Mouse (Mus musculus): Measurements from ENCODE around the gene Klf11. TPM values are rescaled to one million over a fixed set of nuclear protein-coding genes. Genes with fewer than 3 reads are reported as not detected.

Gene Klf11
- total RNA-seq (2023): 10 to 100 TPM; 30.6 to 34.4 TPM

DNA sequence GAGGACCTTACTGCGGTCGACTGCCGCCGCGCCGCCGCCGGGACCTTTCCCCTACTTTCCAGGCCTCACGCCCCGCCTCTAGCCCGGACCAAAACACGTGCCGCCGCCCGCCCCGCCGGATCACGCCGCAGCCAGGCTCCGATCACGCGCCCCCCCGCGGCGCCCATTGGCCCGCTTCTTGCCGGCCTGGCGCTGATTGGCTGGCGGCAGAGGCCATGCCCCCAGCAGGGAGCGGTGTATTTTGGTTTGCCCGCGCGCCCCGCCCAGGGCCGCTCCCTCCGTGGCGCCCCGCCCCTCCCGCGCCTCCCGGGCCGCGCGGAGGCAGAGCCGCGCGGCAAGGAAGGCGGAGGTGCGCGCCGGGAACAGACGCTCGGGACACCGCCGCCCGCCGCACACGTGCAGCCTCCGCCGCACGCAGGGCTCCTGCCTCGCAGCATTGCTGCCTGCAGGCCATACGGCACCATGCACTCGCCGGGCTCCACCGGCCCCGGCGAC lies at the start of gene Klf11:
Gene Klf11 (plus strand): TSS at position 212 of the 495 bp plus-strand sequence.

DNA sequence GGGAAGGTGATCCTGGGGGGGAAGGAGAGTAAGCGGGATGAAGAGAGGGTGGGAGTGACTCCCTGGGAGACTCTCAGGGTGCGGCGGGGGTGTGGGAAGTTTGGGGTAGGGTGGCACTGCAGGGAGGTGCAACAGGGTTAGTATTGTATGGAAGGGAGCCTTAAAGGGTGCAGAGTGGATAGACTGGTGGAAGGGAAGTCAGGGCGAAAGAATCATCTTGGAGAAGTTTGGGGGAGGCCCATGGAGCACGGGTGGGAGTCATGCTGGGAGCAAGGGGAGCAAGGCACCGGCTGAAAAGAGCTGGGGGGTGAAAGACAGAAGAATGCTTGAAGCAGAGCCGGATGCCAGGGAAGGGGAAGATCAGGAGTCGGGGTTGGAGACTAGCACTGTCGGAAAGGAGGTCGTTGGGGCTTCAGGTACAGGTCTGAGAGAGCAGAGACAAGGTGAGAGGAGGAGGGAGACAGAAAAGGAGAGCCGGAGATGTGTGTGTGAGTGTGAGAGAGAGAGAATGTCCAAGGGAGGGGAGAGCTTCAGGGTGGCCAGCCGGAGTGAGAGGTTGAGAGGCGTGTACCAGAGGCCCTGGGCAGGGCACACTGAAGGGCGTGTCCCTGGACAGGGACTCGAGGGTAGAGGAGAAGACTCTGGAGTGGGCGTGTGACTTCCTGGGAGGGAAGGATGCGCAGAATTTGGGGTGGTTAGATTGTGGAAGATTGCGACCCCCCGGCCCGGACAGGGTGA lies 30.4 kb downstream of the Klf11 start, which contains the start of gene Cys1:
Gene Cys1 (minus strand): TSS at position 528 of the 738 bp plus-strand sequence.

DNA sequence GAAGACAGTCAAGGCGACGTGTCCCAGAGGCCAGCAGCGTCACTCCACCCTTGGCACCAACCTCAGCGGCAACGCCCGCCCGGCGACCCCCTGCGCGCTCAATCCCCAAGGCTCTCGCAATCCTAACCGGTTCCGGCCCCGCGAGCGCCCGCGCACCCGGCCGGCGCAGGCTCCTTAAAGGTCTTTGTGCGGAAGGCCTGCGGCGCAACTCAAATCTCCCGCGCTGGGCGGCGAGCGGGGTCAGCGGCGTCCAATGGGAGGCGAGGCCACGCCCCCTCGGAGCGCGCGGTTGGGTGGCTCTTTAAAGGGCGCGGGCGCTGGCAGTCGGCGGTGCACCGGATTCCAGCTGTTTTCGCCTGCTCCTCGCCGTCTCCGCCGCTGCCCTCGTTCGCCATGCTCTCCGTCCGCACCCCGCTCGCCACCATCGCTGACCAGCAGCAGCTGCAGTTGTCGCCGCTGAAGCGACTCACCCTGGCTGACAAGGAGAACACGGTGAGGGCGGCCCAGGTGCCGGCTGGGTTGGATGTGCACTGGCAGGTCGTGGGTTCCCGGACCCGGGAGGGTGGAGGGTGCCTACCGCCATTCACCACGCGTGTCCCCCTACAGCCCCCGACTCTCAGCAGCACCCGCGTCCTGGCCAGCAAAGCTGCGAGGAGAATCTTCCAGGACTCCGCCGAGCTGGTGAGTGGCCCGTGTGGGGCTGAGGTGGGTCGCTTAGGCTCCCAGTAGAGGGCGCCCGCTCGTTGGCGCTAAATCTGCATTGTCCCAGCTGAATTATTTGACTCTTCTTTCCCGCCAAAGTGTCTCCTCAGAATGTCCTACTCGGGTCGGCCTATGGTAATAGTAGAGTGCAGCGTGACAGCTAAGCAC lies 57.1 kb downstream of the Klf11 start, which contains the start of gene Rrm2:
Gene Rrm2 (plus strand): TSS at position 288 of the 870 bp plus-strand sequence.

Other genes starting within 250 kb of the Klf11 start
- gene Taf1b, start 152.9 kb upstream of the Klf11 start, total RNA-seq (2023): 10 to 100 TPM; 20.4 to 23.3 TPM
- under 1 TPM; 0.85 to 0.95 TPM for gene Grhl1, start 79.0 kb upstream of the Klf11 start, total RNA-seq (2023)
- not detected for gene Cys1, start 30.5 kb downstream of the Klf11 start, total RNA-seq (2023)
- gene Rrm2, start 57.0 kb downstream of the Klf11 start, total RNA-seq (2023): 100 to 1,000 TPM; 134 to 163 TPM
- gene Mboat2, start 179.6 kb downstream of the Klf11 start, total RNA-seq (2023): 1 to 10 TPM; 3.8 to 5.8 TPM